Mouse (Mus musculus): ENCODE measurements at regions not wholly inside any gene's neighbourhood (a gene's known extent, or its start where the extent isn't known, plus 50 kb on each side); places are given as distances from the start of the nearest gene placed in this dataset.

- TF ChIP-seq POLR2A (IDR thresholded peaks at IDR 0.05; ENCODE audit: borderline replicate concordance, extremely low read depth, low read depth, low read length) (no peak), CTCF (IDR thresholded peaks at IDR 0.05; ENCODE audit: insufficient read depth, low read length) (no peak)
These were observed 194.1 kb upstream of the Cops8 start for GRCm38 (mm10) chr1:90408504-90409215.

Measured in lung, adult 2 months (tissue).